Mouse (Mus musculus) telencephalon, adult 2 months (tissue): Measurements from ENCODE around the gene Dynll1.

Experiments used
- DNase-seq: peaks from one replicate; pipeline ENCODE4 v3.0.0-alpha.2; 2011; ENCODE audit warnings: low read depth, low spot score

Dynll1 gene

DNA sequence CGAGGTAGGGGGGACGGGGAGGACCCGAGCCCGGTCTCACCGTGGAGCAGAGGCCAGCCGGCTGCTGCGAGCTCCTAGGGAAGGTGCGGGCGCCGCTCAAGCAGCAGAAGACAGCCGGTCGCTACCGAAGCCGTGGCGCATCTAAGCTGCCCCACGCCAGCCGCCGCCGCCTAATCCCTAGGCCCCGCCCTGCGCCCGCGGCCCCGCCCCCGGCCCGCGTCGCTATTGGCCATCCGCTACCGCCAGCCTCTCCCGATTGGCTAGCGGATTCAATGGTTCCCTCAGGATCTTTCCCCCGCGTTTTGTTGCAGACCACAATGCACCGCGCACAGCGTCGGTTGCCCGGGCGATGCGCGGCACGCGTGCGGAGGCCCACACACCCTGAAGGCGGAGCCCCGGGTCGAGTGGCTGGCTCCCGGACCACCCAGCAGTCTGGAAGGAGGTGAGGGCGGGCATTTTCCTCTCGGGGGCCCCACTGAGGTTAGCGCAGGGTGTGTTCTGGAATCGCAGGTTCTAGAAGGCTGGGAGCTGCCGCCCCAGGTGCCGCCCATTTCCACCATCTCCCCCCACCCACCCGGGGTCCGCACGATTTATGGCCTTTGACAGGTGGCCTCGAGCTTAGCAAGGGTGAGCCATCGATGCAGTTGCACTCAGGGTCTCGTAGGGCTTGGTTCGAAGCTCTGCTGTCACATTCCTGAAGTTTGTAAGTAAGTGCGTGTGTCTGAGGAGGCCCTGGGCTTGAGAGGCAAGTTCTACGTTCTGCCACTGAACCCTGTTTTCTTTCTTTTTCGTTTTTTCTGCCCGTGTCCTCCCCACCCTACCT lies at the start of gene Dynll1:
Gene Dynll1, minus strand, starts transcription at position 208 of the 823 bp plus-strand sequence.
- peak; percentile 93 for DNase-seq

DNA sequence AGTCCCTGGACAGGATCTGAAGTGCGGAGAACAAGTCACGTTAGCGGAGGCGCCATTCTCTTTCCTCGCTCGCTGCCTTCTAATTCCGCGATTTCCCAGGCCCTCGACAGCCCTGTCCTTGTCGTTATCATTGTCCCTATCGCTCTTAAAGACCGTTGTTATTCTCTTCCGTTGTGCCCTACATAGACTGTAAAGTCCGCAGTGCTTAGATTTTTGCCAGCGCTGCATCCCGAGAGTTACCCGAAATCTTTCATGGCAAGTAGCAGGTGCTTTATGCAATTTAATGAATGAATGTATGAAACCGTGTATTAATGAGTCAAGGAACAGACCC lies 48.4 kb upstream of the Dynll1 start:
- DNase-seq, result no peak

DNA sequence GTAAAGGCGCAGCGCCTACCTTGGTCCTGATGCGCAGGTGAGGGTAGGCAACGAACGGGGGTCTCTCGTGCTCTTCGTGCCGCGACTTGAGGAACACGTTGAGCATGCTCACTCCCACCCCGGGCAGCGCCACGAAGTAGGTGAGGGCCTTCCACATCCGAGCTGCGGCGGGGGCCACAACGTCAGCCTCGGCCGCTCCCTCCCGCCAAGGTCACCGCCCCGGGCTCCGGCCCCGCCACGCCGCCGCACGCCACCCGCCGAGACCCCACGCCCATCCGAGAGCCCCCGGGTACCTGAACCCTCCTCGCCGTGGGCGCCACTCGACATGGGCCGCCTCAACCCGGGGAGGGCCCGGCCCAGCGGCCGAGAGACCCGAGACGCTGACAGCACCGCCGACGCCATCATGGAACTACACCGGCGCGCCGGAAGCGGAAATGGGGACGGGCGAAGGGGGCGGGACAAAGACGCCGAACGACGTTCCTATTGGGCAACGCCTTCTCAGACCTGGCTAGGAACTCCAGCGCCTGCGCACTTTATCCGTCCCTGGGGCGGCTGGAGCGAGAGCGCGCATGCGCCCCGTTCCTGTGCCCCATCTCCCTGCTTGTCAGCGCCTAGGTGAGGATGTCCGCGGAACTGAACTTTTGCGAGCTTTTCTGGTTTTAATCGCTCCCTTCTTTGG lies 47.9 kb upstream of the Dynll1 start, which contains the start of gene Cox6a1:
Gene Cox6a1, minus strand, starts transcription at position 436 of the 679 bp plus-strand sequence.
- DNase-seq, result peak; percentile 96

DNA sequence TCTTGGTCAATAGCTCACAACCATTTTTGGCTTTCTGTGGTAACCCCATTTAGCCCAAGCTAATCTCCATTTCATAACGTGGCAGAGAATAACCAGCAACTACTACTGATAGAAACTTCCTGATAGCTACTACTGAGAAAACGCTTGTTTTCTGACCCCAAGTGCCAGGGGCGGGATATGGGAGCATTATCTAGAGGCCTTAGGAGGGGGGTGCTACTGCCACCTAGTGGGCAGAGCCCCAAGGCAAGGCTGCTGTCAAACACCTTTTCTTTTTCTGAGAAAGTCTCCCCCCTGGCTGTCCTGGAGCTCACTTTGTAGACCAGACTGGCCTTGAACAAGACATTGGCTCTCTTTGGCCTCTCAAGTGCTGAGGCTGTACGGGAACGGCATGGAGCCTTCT lies 46.8 kb upstream of the Dynll1 start:
- DNase-seq, result no peak

DNA sequence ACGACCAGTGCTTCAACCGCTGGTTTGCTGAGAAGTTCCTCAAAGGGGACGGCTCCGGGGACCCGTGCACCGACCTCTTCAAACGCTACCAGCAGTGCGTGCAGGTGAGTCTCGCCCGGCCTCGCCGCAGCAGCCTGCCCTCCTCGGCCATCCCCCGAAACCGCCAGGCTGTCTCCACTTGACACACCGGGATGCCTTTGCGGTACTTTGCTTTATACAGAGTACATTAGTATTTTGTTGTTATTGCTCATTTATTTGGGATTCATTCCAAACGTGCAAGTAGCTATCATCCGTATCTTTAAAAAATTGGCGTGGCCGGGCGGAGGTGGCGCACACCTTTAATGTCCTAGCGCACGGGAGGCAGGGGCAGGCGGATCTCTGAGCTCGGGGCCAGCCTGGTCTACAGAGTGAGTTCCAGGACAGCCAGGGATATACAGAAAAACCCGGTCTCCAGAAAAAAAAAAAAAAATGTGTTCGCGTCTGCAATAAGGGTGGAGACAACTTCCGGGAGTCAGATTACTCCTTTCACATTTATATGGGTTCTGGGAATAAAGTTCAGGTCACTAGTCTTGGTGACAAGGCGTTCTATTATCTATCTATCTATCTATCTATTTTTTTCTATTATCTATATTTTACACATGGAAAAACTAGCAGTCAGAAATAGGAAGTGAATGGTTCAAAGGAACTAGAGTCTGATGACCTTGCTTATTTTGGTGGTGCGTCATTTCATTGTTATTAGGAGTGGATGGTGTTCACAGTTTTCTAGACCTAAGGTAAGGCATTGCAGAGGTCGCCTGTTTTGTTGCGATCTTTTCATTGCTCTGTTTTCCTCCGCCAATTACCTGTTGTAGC lies 40.7 kb upstream of the Dynll1 start:
- no peak for DNase-seq

DNA sequence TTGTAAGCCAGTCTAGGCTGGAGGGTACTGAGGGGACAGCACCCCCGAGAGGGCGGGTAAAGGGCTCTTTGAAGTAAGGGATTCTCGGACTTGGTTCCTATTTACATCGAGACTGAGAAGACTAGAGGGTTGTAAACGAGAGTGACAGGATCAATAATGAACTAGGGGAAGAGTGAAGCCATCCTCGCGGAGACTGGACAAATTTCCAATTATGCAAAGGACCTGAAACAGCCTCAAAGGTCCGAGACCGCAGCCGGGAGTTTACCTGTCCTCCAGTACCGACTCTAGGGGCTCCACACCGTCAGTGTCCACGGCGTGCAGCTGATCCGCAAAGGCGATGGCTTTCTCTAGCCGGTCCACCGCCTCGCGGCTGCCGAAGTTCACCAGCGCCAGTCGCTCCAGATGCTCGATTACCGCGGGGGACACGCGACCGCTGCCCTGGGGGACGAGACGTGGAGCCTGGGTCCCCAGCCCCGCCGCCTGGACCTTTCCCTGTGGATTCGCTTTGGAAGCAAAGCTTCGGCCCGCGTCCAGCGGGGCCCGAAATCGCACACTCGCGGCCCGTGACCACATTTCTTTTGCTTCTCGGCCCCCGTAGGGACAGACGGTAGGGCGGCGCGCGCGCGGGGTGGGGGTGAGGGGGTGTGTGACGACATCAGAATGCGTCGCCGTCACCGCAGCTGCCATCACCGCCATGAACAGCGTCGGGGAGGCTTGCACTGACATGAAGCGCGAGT lies 39.9 kb upstream of the Dynll1 start, which contains the start of the genes Gatc and Triap1:
Gene Gatc, minus strand, starts transcription at position 602 of the 737 bp plus-strand sequence.
Gene Triap1, plus strand, starts transcription at position 649 of the 737 bp plus-strand sequence.
- DNase-seq, result peak; percentile 80

DNA sequence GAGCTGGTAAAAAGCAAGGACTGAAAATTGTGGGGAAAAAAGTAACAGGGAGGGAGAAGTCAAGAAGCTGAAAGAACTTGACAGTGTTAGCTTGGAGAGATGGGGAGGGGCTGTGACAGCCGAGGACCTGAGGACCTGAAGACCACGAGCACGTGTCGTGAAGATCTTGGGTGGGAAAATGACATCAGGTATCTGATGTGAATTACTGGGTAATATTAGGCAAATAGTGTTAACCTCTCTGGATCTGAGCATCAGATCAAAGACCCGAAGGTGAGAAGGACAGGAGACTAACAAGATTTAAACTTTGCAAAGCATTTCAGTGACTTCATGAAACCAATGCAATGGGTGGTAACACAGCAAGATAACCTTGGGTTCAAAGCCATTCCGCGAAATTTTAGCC lies 39.2 kb upstream of the Dynll1 start:
- DNase-seq, result no peak

DNA sequence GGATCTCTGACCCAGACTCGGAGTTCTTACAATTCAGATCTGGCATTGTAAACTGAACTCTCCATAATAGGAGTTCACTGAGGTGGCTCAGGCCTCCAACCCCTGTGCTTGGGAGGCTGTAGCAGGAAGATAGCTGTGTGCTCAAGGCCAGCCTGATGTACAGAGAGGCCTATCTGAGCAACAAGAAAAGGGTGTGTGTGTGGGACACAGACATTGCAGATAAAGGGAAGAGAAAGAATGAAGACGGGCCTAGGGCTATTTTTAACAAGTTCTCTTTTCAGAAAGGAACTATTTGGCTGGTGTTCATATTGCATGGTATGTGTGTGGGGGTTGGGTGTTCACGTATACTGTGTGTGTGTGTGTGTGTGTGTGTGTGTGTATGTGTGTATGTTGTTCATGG lies 32.8 kb upstream of the Dynll1 start:
- DNase-seq, result no peak

DNA sequence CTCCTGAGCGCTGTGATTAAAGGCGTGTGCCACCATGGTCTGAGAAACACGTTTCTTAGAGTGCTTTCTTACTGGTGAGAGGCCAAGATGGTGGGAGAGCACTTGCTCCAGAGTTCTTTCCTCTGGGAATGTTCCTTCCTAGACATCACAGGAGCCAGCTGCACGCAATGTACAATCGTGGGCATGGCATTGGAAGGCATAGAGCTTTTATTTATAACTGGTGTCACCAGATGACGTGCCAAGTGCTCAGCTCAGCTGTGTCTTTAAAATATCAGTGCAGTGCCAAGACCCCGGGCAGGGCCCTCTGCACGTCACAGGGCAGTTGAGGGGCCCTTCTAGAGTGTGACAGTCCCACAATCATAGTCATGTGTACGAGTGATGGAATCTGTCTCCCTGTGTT lies 30.2 kb upstream of the Dynll1 start:
- no peak for DNase-seq

DNA sequence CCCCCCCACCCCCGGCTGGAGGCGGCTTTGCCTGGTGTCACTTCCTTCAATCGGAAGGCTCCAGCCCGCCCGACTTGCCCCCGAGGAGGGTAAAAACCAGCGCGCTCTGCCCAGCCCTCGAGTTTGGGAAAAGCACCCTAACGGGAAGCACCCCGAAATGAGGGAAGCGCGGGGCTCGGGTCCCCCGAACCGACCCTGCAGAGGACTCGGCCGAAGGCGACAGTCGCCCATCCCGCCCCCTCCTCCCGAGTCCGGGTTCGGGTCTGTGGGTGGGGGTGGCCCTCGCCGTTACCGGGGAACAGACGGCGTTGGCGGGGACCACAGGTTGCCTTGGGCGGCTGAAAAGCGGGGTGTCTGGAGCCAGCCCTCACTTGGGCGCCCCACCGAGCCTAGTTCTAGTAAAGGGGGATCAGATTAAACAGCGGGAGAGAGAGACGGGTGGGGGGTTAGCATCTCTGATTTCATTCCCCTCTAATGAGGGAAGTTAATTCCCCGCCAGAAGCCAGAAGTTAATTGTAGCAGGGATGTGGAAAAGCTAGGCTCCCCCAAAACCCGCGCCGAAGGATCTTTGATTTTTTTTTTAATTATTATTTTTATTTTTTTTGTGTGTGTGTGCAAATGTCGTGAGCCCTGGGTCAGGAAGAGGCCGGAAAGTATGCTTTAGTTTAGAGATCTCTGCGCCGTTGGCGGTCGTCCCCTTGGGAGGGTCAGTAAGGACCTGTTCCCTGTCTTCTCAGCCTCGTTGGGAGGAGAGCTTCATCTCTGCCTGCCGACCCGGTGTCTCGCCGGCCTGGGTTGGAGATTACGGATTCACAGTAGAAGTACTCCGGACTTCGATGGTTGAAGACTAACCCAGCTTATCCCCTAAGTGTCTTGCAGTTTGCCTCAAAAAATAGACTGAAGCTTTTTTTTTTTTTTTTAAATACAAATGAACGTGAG lies 27.1 kb upstream of the Dynll1 start:
- no peak for DNase-seq

DNA sequence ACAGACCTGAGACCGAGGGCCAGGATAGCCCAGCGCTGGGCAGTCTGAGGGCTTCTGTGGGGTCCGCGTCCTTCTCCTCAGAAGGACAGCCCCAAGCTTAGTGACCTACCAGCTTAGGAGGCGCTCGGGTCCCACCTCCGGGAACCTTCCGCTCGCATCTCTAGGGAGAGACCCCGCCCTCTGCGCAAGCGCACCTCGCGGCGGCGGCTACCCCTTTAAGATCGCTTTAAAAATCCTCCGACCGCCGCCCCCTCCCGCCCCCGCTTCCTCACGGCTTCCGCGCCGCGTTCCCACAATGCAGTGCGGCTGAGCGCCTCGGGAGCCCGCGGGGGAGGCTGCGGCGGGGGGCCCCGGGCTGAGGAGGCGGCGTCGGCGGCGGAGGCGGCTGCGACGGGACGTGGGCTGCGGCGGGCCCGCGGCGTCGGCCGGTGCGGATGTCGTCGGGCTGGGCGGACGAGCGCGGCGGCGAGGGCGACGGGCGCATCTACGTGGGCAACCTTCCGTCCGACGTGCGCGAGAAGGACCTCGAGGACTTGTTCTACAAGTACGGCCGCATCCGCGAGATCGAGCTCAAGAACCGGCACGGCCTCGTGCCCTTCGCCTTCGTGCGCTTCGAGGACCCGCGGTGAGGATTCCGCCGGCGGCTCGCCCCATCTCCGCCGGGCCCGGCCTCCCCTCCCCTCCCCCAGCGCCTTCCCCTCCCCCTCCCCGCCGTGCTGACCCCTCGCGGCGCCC lies 26.2 kb upstream of the Dynll1 start, which contains the start of gene Srsf9:
Gene Srsf9, plus strand, starts transcription at position 303 of the 735 bp plus-strand sequence.
- peak; percentile 89 for DNase-seq

DNA sequence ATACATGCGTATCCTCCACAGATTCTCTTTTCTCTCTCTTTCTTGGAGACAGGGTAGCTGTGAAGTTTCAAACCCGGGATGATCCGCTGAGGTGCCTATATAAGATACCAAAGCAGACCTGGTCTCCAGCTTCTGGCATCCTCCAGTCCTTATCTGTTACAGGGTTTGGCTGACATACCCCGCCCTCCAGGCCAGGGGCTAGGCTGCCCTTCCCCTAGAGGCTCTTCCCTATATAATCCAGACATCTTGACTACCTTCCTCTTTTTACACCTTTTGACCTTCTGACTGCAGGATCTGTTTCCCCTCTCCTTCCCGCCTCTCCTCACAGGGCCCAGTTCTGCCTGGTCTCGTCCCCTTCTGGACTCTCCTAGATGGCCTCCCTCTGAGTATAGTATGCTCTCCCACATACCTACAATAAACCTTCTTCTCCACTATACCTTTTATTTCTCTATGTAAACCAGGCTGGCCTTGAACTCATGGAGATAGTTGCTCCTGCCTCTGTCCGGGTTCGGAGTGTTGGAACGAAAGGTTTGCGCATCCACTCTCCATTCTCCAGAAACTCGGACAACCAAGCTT lies 25.5 kb upstream of the Dynll1 start:
- no peak for DNase-seq

DNA sequence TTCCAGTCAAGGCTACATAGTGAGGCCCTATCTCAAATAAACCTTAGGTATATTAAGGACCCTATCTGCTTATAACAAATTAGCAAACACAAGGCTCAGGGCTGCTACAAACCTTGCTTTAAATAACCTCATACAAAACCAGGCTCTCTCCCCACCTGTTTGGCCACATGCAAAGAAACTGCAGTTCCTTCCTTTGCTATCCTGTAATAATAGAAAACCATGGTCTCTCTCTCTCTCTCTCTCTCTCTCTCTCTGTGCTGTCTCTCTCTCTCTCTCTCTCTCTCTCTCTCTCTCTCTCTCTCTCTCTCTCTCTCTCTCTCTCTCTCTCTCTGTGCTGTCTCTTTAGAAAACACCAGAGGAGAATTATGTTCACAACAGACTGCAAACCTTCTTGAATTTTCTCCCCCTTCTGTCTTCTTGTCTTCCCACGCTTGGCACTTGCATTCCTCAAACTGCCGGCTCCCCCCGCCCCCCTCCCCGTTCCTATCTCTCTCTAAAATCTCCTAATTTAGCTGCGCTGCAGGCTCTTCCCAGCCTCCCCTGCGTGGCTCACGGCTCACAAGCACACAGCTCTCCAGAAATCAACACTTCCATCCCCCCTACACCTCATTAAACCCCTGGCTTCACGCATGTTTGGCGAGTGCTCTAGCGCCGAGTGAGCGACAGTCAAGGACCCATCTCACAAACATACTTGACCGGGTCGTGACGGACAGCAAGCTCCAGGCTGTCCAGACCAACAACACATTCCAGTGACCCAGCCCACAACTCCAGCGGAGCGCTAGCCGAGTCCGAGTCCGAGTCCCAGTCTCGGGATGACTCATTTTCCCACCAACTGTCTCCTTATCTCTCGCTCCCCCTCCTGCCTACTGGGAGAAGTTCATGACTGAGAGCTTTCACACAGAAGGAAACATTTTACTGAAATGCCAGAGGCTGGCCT lies 18.5 kb upstream of the Dynll1 start:
- DNase-seq, result peak; percentile 96

DNA sequence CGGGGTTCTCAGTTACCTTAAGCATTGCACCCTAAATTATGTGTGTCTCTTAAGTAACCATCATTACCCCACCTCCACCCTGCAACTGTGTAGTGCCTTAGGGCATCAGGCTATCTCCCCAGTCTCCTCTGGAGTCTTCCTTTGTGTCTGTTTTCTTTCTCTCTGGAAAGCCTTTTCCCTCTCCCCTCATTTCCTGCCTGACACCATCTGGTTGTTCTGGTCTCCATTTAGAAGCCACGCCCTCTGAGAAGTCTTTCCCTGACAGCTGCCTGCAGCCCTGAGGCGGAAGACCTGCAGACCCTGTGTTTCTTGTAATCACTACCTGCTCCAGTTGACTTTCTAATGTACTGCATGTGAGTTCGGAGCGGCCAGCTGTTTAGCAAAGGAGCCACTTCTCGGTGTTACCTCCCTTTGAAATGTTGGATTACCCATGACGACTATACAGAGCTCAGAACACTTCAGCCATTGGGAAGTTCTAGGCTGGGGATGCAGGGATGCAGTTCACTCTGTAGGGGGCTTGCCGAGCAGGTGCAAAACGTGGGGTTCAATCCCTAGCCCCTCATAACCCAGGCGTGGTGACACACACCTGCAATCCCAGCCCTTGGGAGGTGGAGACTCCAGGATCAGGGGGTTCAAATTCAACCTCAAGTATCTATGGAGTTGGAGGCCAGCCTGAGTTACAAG lies 17.0 kb upstream of the Dynll1 start:
- DNase-seq, result no peak

DNA sequence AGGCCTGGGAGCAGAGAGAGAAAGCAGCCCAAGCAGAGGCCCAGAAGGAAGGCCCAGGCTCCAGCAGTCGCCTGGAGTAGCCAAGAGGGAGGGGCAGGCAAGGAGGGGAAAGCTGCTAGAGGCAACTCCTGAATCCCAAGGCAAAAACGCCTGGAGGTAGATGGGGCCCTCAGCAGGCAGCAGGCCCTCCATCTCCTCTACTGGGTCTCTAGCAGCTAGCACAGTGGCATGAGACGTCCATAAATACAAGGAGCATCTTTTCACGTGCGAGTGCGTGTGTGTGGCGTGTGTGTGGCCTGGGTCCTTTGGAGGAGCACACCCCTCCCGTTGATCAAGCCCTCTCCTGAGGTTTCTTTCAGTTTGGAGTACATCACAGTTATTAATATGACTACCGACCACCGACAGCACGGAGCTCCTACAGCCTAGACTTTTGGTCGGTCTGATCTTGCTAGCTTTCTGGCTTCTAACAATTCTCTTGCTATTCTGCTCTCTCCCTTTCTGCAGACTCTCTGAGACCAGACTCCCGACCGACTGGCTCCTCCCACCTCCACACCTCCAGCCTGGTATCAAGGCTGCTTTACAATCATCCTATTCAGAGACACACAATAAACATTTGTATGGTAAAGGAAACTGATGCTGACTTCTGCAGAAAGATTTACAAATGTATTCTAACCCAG lies 16.3 kb upstream of the Dynll1 start:
- DNase-seq, result no peak

DNA sequence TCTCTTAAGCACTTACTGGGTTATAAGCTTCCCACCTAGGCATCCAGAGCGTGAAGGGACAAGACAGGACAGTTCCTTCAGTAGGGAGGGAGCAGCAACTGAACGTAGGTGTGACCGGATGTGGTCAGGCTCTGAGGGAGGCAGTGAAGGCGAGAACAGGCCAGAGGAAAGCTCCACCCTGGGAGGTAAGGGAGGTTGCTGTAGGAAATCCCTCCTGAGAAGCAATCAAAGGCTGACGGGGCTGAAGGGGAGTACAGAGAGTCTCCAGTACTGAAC lies 12.8 kb upstream of the Dynll1 start:
- DNase-seq, result no peak
